Mouse (Mus musculus) adrenal gland, adult (tissue): Measurements from ENCODE around the gene Phpt1.

Experiments used
- DNase-seq, 2 experiments: peaks; one replicate each; pipeline ENCODE4 v3.0.0; 2022 to 2023; ENCODE audit warnings: low spot score in 1 of 2; ENCODE audit not compliant: inconsistent age in 2 of 2

The Phpt1 gene

GRCm38 (mm10) chr2:25574579-25575431, at the start of gene Phpt1, which contains the start of gene Mamdc4:
TSS of gene Phpt1 (minus strand) at chr2:25575224.
TSS of gene Mamdc4 (minus strand) at chr2:25574845.
- DNase-seq = peak; percentile 97 to 100

GRCm38 (mm10) chr2:25621229-25622200, 46.5 kb upstream of the Phpt1 start, which contains the start of gene Tmem141:
TSS of gene Tmem141 (minus strand) at chr2:25622005.
- DNase-seq = peak; percentile 95 to 97

DNA sequence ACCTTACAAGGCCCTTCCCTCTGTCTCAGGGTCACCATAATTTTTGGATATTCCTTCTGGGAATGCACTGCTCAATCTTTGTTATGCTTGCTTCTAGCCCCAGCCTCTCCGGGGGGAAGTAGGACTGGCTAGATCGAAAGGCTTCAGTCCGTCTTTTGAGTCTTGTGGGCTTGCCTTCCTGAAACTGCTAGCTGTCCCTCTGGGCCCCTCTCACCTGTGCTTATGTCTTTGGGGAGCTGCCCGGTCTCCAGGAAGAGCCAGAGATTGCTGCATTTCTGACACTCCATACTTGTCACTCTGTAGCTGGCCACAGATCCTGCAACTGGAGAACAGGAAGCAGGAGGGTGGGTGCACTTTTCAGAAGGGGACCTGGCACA, 45.8 kb upstream of the Phpt1 start:
- no peak for DNase-seq

GRCm38 (mm10) chr2:25620386-25620785, 45.4 kb upstream of the Phpt1 start:
- no peak for DNase-seq

GRCm38 (mm10) chr2:25617578-25617977, 42.6 kb upstream of the Phpt1 start, which contains the start of gene Ccdc183:
TSS of gene Ccdc183 (minus strand) at chr2:25617678.
- DNase-seq = no peak

GRCm38 (mm10) chr2:25616398-25616797, 41.4 kb upstream of the Phpt1 start:
- no peak for DNase-seq

- no peak for DNase-seq
Observed at GRCm38 (mm10) chr2:25608671-25609070, 33.6 kb upstream of the Phpt1 start.

GRCm38 (mm10) chr2:25607761-25608622, 33.0 kb upstream of the Phpt1 start, which contains the start of gene Rabl6:
TSS of gene Rabl6 (minus strand) at chr2:25608521.
- DNase-seq = peak; percentile 91 to 97

GRCm38 (mm10) chr2:25602526-25602925, 27.5 kb upstream of the Phpt1 start:
- DNase-seq = no peak

DNA sequence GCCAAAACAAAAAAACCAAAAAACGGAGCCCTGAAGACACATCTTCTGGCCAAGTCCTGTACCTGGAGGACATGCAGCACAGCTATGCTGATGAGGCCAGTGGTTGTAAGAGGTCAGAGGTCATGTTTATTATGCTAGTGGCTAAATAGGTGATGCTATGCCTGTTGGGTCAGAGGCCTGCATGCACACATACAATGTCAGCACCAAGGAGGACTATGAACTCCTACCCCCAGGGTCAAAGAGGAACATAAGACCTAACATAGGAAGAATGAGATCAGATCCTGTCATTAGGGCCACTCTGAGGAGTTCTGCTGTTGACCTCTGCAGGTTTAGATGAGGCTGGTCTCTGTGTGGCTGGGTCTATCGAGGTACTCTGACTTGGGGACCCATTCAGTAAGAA, 25.0 kb upstream of the Phpt1 start:
- no peak for DNase-seq

- DNase-seq = peak in 1 of 2 experiments; percentile 62
Observed at GRCm38 (mm10) chr2:25598749-25599148, 23.7 kb upstream of the Phpt1 start.

DNA sequence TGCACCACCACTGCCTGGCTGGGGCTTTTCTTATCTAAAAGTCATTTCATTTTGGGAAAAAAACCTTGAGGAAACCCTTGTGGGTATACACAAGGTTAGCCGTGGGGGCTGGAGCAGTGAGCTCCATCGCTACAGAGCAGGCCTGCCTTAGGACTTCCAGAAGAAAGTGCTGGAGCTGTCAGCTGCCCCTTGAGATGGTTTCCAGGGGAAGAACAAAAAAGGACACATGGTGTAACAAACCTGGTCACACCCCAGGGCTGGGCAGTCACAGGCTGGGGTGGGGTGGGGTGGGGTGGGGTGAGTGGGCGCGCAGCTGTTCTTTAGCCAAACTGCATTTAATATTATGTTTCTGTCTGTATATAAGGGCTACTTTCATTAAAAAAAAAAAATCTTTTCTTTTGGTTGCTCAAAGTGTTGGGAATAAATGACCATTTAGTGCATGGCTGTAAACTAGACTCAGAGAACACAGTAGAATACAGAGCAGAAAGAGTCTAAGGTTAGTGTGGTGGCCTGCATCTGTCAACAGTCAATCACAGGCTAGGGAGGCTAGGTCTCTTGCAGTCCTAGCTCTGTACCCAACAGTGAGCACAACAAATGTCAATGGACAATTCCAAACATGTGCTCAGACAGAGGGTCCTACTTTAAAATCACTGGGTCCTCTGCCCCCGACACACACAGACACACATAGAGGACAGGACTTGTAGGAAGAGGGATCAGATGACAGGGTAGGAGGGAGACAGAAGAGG, 21.9 kb upstream of the Phpt1 start:
- no peak for DNase-seq

- DNase-seq = peak in 1 of 2 experiments; percentile 75
Observed at GRCm38 (mm10) chr2:25591863-25592262, 16.8 kb upstream of the Phpt1 start.

DNA sequence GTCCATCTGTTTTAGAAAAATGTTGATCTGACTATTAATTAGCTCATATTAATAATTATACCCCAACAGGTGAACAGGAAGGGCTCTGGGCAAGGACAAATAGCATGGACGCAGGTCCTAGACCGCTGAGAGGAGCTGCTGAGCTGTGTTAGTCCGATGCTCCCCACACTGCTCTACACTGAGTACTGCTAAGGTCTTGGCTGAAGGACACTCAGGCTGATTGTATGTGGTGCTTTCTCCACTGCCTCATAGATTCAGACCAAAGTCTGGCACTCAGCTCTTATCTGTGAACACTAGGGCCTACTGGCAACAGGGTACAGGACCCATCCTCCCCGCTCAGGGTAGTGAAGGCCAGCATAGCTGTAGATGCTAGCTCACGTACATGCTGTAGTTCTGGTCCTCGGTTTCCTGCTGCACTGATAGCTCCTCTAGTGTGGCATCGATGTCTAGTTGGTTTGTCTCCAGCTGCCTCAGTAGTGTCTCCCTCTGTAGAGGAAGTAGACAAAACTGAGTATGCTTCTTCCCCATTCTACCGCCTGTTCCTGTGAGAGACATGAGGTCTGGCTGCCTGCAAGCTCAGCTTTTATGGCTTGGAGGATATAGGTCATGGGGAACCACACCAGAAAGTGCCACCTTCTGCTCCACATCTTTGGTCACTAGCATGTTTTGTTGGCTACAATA, 13.3 kb upstream of the Phpt1 start:
- DNase-seq = no peak

DNA sequence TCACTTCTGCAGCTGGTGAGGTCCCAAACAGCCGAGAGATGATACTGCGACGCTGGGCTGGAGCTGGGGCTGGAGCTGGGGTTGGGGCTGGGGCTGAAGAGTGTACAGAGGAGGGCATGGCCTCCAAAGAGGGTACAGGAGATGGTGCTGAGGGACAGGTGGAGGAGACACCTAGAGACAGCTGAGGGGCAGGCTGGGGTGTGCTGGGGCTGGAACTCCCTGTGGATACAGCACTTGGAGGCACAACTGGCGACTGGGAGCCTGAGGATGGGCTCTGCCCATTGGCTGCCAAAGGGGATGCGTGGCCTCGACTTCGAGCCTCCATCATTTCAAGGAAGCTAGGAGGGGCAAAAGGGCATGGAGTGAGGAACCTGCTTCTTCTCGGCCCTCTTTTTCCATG, 12.3 kb upstream of the Phpt1 start:
- DNase-seq = no peak

DNA sequence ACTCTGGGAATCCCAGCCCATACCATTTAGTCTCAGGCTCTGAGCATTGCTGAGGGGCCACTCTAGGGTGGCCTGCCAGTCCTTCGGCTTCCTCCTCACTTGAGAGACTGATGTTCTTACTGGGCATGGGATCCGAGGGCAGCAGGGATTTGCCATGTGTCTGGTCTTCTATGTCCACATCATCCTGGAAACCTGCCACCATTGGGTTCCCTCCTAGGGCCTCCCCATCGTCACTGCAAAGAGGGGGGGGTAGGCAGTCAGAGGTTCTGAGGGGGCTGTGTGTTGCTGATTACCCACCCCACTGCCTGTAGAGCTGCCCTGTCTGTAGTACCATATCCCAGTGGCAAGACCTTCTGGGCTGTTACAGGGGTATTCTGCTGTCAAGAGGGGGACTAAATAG, 10.6 kb upstream of the Phpt1 start:
- DNase-seq = no peak

DNA sequence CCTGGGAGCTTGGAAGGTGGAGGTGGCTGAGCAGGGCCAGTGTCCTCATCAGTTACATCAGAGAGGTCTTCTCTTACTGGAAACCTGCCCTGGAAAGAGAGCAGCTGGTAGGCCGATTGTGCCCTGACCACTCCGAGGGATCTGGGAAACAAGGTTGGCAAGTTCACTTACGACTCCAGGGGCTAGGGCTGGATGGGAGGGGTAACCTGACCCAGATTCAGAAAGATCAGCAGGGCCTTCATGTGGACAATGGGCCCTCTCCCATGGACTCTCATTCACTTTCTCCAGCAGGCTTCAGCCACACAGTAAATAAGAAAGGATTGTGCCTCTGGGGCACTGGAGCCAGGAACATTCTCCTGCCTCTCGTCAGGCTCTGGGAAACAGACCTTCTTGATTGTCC, 9.8 kb upstream of the Phpt1 start:
- no peak for DNase-seq

GRCm38 (mm10) chr2:25584152-25584551, 9.1 kb upstream of the Phpt1 start:
- peak in 1 of 2 experiments; percentile 66 for DNase-seq

DNA sequence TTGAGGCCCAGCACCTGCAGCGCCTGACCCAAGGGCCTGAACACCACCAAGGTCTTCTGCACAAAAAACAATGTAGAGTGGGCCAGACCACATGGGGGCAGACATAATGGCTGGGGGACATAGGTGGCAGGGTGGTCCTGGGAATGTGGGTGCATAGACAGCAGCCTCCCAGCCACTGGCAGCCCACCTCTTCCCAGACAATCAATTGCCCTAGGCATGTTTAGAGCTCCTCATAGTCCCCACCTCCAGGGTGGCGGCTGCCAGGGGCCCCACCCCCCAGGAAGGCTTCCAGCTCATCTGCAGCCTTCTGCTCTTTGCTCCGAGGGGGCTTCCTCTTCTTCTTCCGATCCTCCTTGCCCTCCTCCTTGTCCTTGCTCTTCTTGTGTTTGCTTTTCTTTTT, 8.5 kb upstream of the Phpt1 start:
- DNase-seq = no peak
